Comparison of ENCODE assay signal across 31 mouse cellular contexts in genomic region chr19:10815871-10816270, GRCm38 (mm10). TPM values are rescaled to one million over a fixed set of nuclear protein-coding genes. Genes with fewer than 3 reads are reported as not detected.
DNase-seq lines count a peak whose midpoint lies in the region; ATAC-seq lines count a peak whose summit lies in the region.
"Had no signal": no experiment of that assay in that cellular context is flagged by ENCODE, and none has a peak within 500 bp of the region (broad histone marks: within the 10 kb centered on the region; RNA-seq: fewer than 3 reads in every experiment).

No protein-coding gene starts in this region.

- WGBS in forebrain, embryonic 12.5 days = 82% methylated on average over 6 of the region's 6 CpGs

- H3K27me3 ChIP-seq in forebrain, embryonic 12.5 days = no peaks in the 10 kb centered on the region
- H3K27me3 ChIP-seq: CH12.LX; forebrain, embryonic 15.5 days; heart, embryonic 12.5 days; heart, embryonic 15.5 days; hindbrain, embryonic 13.5 days; Patski had no signal

- no peak overlapping the region for H3K27ac ChIP-seq in forebrain, embryonic 12.5 days
- H3K27ac ChIP-seq: forebrain, embryonic 15.5 days; heart, embryonic 15.5 days; hindbrain, embryonic 10.5 days; hindbrain, embryonic 13.5 days had no signal

- no peaks in the 10 kb centered on the region for H3K9me3 ChIP-seq in forebrain, embryonic 12.5 days
- H3K9me3 ChIP-seq: forebrain, embryonic 15.5 days; G1E; heart, embryonic 12.5 days; heart, embryonic 15.5 days; hindbrain, embryonic 10.5 days; hindbrain, embryonic 13.5 days had no signal

- H3K4me2 ChIP-seq in forebrain, embryonic 12.5 days = no peak overlapping the region
- H3K4me2 ChIP-seq: forebrain, embryonic 15.5 days; heart, embryonic 12.5 days; heart, embryonic 15.5 days; hindbrain, embryonic 13.5 days had no signal

- H3K4me3 ChIP-seq in forebrain, embryonic 12.5 days (replicated peaks) = no peak overlapping the region
- H3K4me3 ChIP-seq: forebrain, embryonic 15.5 days; heart, embryonic 12.5 days; heart, embryonic 15.5 days; hindbrain, embryonic 10.5 days; hindbrain, embryonic 13.5 days had no signal

- no peak overlapping the region for H3K9ac ChIP-seq in forebrain, embryonic 12.5 days
- H3K9ac ChIP-seq: forebrain, embryonic 15.5 days; heart, embryonic 12.5 days; heart, embryonic 15.5 days; hindbrain, embryonic 13.5 days had no signal

- peak; percentile 71 for DNase-seq in CD4-positive, CD25-positive, alpha-beta regulatory T cell, adult 2 months (ENCODE audit: low read depth, low spot score)
- peak; percentile 46 for DNase-seq in naive thymus-derived CD4-positive, alpha-beta T cell, adult 2 months (ENCODE audit: low read depth)
- no peak for DNase-seq in adrenal gland, postnatal 25 days
- DNase-seq in layer of hippocampus, adult 9-11 months = no peak
- DNase-seq: adrenal gland, adult 8-10 months; adrenal gland, postnatal 36 days; B cell, adult 2 months; cerebellum, adult 18-20 months; cerebellum, adult 9-10 months; cerebellum, postnatal 14 days; gastrocnemius, postnatal 10 days; heart, adult 11 months; heart, postnatal 10 days; heart, postnatal 36 days; kidney, adult 2 months had no signal

- H3K4me1 ChIP-seq in forebrain, embryonic 12.5 days = peaks cover 3% of the 10 kb centered on the region; the same call in 1 of the 2 replicates
- H3K4me1 ChIP-seq: forebrain, embryonic 15.5 days; hindbrain, embryonic 13.5 days had no signal

- H3K36me3 ChIP-seq in forebrain, embryonic 12.5 days (replicated peaks) = no peaks in the 10 kb centered on the region
- H3K36me3 ChIP-seq: forebrain, embryonic 15.5 days; G1E; heart, embryonic 12.5 days; heart, embryonic 15.5 days; hindbrain, embryonic 10.5 days; hindbrain, embryonic 13.5 days had no signal

- ATAC-seq in activated CD4-positive, CD25-positive, alpha-beta regulatory T cell, adult 4 months = peak; percentile 41
- ATAC-seq in forebrain, embryonic 12.5 days (ENCODE audit: low FRiP score) = no peak
- ATAC-seq: forebrain, embryonic 15.5 days; hindbrain, embryonic 16.5 days; intestine, postnatal 0 days; Patski had no signal

RNA-seq across cellular contexts. Expression of gene Cd6, which starts 14.0 kb away (rescaled TPM):
- 100 to 1,000 TPM; 365 to 512 TPM for polyA plus RNA-seq in activated CD4-positive, CD25-positive, alpha-beta regulatory T cell, adult 4 months (2017; shearing (Covaris generic))
- not detected in 2 replicates for total RNA-seq in adrenal gland, postnatal 25 days (2021)
- polyA plus RNA-seq in forebrain, embryonic 12.5 days (2016; fragmentation: Nextera tagmentation; extraction: Ambion mirVana) = not detected in 2 replicates
- total RNA-seq: gastrocnemius, adult 18-20 months had no signal
- polyA plus RNA-seq: embryonic facial prominence, embryonic 11.5 days; embryonic facial prominence, embryonic 14.5 days; forebrain, embryonic 11.5 days; forebrain, embryonic 15.5 days; G1E; heart, embryonic 12.5 days; heart, embryonic 15.5 days; hindbrain, embryonic 10.5 days; hindbrain, embryonic 13.5 days; hindbrain, embryonic 16.5 days had no signal

RNA-seq across cellular contexts. Expression of gene Slc15a3, which starts 23.7 kb away (rescaled TPM):
- 1 to 10 TPM; 3.8 to 6.2 TPM for polyA plus RNA-seq in activated CD4-positive, CD25-positive, alpha-beta regulatory T cell, adult 4 months (2017; shearing (Covaris generic))
- 3.2 and 4.0 TPM in 2 replicates for total RNA-seq in adrenal gland, postnatal 25 days (2021)
- 0.12 and 0.38 TPM in 2 replicates for polyA plus RNA-seq in forebrain, embryonic 12.5 days (2016; fragmentation: Nextera tagmentation; extraction: Ambion mirVana)

RNA-seq across cellular contexts. Expression of gene Tmem132a, which starts 53.9 kb away (rescaled TPM):
- polyA plus RNA-seq in activated CD4-positive, CD25-positive, alpha-beta regulatory T cell, adult 4 months (2017; shearing (Covaris generic)) = under 1 TPM in 1 of 2 experiments, not detected in 1; 0.89 TPM
- 30.5 and 32.8 TPM in 2 replicates for total RNA-seq in adrenal gland, postnatal 25 days (2021)
- polyA plus RNA-seq in forebrain, embryonic 12.5 days (2016; fragmentation: Nextera tagmentation; extraction: Ambion mirVana) = 115 and 126 TPM in 2 replicates

Comparison
In these comparisons a context has a peak if more than half of its experiments do, and no peak if none do; other contexts are left out.
1. DNase-seq: peak in CD4-positive, CD25-positive, alpha-beta regulatory T cell, adult 2 months (single experiment) and naive thymus-derived CD4-positive, alpha-beta T cell, adult 2 months (single experiment); none in adrenal gland, postnatal 25 days (single experiment) and layer of hippocampus, adult 9-11 months (single experiment).
2. RNA of gene Cd6, which starts 14.0 kb away (polyA plus RNA-seq): 365 to 512 TPM in activated CD4-positive, CD25-positive, alpha-beta regulatory T cell, adult 4 months; not detected in forebrain, embryonic 12.5 days; every median in the first group is over 100 times any median in the second.
3. RNA of gene Tmem132a, which starts 53.9 kb away (polyA plus RNA-seq): 115 to 126 TPM in forebrain, embryonic 12.5 days; 0.89 TPM in activated CD4-positive, CD25-positive, alpha-beta regulatory T cell, adult 4 months; every median in the first group is over 10 times any median in the second.